Mouse (Mus musculus): Measurements from ENCODE around the gene Ttn. TPM values are rescaled to one million over a fixed set of nuclear protein-coding genes. Genes with fewer than 3 reads are reported as not detected.

The Ttn gene
- total and polyA plus RNA-seq, 3 experiments = under 0.01 to 0.03 TPM; not detected in 1

- H3K4me3 ChIP-seq (ENCODE audit: control insufficient read depth in 1 of 2, insufficient read depth in 1 of 2, low read depth in 2 of 2, low read length in 2 of 2) = no peak overlapping the region
- TF ChIP-seq SMC3 (IDR thresholded peaks at IDR 0.05; ENCODE audit: low read depth, low read length) (no peak), CTCF (IDR thresholded peaks at IDR 0.05 in 2 of 3, conservative IDR thresholded peaks at IDR 0.05 in 1 of 3; ENCODE audit: control insufficient read depth in 1 of 3, insufficient read depth in 1 of 3, low read depth in 2 of 3, low read length in 3 of 3, poor library complexity in 1 of 3, severe bottlenecking in 1 of 3) (no peak), MEF2A (IDR thresholded peaks at IDR 0.05; ENCODE audit: extremely low read depth, insufficient replicate concordance, low read depth, low read length, poor library complexity, severe bottlenecking) (no peak), TBP (IDR thresholded peaks at IDR 0.05; ENCODE audit: low read depth, low read length) (no peak), KAT2A (conservative IDR thresholded peaks at IDR 0.05; ENCODE audit: low read depth, low read length) (no peak), GABPA (IDR thresholded peaks at IDR 0.05; ENCODE audit: low read depth, low read length) (no peak), CHD2 (IDR thresholded peaks at IDR 0.05; ENCODE audit: low read length) (no peak), ZMIZ1 (IDR thresholded peaks at IDR 0.05; ENCODE audit: low read depth, low read length) (no peak), MYC (IDR thresholded peaks at IDR 0.05; ENCODE audit: low read depth, low read length) (no peak), MAZ (IDR thresholded peaks at IDR 0.05; ENCODE audit: low read depth, low read length) (no peak), MXI1 (IDR thresholded peaks at IDR 0.05; ENCODE audit: low read depth, low read length) (no peak), ETS1 (IDR thresholded peaks at IDR 0.05; ENCODE audit: low read depth, low read length) (no peak), USF2 (IDR thresholded peaks at IDR 0.05; ENCODE audit: borderline replicate concordance in 1 of 2, insufficient read depth in 1 of 2, low read depth in 1 of 2, low read length in 2 of 2) (no peak), TAL1 (IDR thresholded peaks at IDR 0.05; ENCODE audit: low read length) (no peak), POLR2A (IDR thresholded peaks at IDR 0.05; ENCODE audit: control insufficient read depth in 1 of 2, insufficient read depth in 1 of 2, low read depth in 1 of 2, low read length in 2 of 2, poor library complexity in 1 of 2) (no peak)
- H3K27me3 ChIP-seq (ENCODE audit: control insufficient read depth in 1 of 2, insufficient read depth in 2 of 2, low read length in 2 of 2) = no peaks in the 10 kb centered on the region
- H3K36me3 ChIP-seq (ENCODE audit: control insufficient read depth in 1 of 2, insufficient read depth in 2 of 2, low read length in 2 of 2) = no peaks in the 10 kb centered on the region
- no peaks in the 10 kb centered on the region for H3K79me2 ChIP-seq (ENCODE audit: control insufficient read depth, insufficient read depth, low read length, poor library complexity)
- no peaks in the 10 kb centered on the region for H3K4me1 ChIP-seq (ENCODE audit: control insufficient read depth in 1 of 2, insufficient read depth in 2 of 2, low read length in 2 of 2)
- no peak for DNase-seq (ENCODE audit: low read depth, low spot score)
- no peak overlapping the region for H3K9ac ChIP-seq (ENCODE audit: control insufficient read depth, low read depth, low read length, poor library complexity, severe bottlenecking)
- H3K9me3 ChIP-seq (replicated peaks; ENCODE audit: insufficient read depth, low read length) = no peaks in the 10 kb centered on the region
- H3K27ac ChIP-seq (ENCODE audit: control insufficient read depth, low read depth, low read length) = no peak overlapping the region
These were observed 198.2 kb downstream of the Ttn start for GRCm38 (mm10) chr2:76784171-76784570.

GRCm38 (mm10) chr2:76780792-76781191, 201.6 kb downstream of the Ttn start:
- no peaks in the 10 kb centered on the region for H3K36me3 ChIP-seq (ENCODE audit: control insufficient read depth in 1 of 2, insufficient read depth in 2 of 2, low read length in 2 of 2)
- H3K4me3 ChIP-seq (ENCODE audit: control insufficient read depth in 1 of 2, insufficient read depth in 1 of 2, low read depth in 2 of 2, low read length in 2 of 2) = no peak overlapping the region
- no peak for TF ChIP-seq E2F4 (IDR thresholded peaks at IDR 0.05; ENCODE audit: borderline replicate concordance, low read depth, low read length)
- no peak for TF ChIP-seq RAD21 (IDR thresholded peaks at IDR 0.05; ENCODE audit: low read depth, low read length)
- no peak for TF ChIP-seq ZKSCAN1 (IDR thresholded peaks at IDR 0.05; ENCODE audit: low read depth, low read length)
- no peak for TF ChIP-seq MEF2A (IDR thresholded peaks at IDR 0.05; ENCODE audit: extremely low read depth, insufficient replicate concordance, low read depth, low read length, poor library complexity, severe bottlenecking)
- TF ChIP-seq POLR2AphosphoS5 (IDR thresholded peaks at IDR 0.05; ENCODE audit: borderline replicate concordance, low read depth, low read length) = no peak
- no peak for DNase-seq (ENCODE audit: low read depth, low spot score)
- no peak overlapping the region for H3K9ac ChIP-seq (ENCODE audit: control insufficient read depth, low read depth, low read length, poor library complexity, severe bottlenecking)
- no peaks in the 10 kb centered on the region for H3K9me3 ChIP-seq (replicated peaks; ENCODE audit: insufficient read depth, low read length)
- no peak overlapping the region for H3K27ac ChIP-seq (ENCODE audit: control insufficient read depth, low read depth, low read length)
- H3K27me3 ChIP-seq (ENCODE audit: control insufficient read depth in 1 of 2, insufficient read depth in 2 of 2, low read length in 2 of 2) = no peaks in the 10 kb centered on the region
- no peaks in the 10 kb centered on the region for H3K4me1 ChIP-seq (ENCODE audit: control insufficient read depth in 1 of 2, insufficient read depth in 2 of 2, low read length in 2 of 2)
- no peaks in the 10 kb centered on the region for H3K79me2 ChIP-seq (ENCODE audit: control insufficient read depth, insufficient read depth, low read length, poor library complexity)

Data from MEL (cell line).